Mouse (Mus musculus): ENCODE measurements around the gene Rps23.
"Not testable (repeated sequence)": the region's sequence is repeated elsewhere in the genome, so short reads cannot be mapped to it uniquely, and the experiment has no call there.

Gene Rps23

DNA sequence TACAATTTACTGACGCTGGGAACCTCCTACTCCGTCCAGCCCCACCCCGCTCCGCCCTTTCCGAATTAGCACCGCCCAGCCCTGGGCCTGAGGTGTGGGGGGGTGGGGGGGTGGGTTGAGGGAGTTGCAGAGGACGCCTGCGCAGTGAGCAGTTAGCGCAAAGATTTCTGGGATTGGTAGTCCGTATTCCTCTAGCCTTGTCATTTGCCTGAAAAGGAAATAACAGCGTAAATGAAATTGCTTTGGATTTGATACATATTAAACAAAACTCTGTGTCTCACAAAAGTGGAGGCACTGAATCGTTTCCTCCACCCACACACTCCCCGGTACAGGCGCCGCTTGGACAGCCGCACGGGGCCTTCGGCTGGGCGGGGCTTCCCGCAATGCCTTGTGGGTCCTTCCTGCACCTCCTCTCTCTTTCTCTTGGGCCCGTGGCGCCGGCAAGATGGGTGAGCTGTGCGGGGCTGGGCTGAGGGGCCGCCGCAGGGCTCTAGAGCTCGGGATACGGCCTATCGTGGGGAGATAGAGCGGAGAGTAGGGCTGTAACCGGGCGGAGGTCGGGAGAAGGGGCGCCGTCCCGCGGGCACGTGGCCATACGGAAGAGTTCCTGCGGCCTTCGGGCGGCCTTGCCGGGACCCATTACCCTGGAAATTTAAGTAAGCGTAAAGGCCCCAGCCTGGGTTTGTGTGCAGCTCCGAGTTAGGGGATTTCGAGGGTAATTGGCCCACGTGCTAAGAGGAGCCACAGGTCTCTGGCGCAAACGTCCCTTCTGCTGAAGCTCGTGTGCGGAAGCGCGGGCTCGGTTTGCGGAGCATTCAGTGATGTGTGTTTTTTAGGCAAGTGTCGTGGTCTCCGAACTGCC lies at the start of gene Rps23:
Gene Rps23 (plus strand): TSS at position 208 of the 862 bp plus-strand sequence.
- DNase-seq (ENCODE audit: low spot score in 2 of 2): peak; percentile 80 to 87

- DNase-seq (ENCODE audit: low spot score in 2 of 2): no peak
Observed at GRCm38 (mm10) chr13:90881727-90882429, 40.9 kb upstream of the Rps23 start.

DNA sequence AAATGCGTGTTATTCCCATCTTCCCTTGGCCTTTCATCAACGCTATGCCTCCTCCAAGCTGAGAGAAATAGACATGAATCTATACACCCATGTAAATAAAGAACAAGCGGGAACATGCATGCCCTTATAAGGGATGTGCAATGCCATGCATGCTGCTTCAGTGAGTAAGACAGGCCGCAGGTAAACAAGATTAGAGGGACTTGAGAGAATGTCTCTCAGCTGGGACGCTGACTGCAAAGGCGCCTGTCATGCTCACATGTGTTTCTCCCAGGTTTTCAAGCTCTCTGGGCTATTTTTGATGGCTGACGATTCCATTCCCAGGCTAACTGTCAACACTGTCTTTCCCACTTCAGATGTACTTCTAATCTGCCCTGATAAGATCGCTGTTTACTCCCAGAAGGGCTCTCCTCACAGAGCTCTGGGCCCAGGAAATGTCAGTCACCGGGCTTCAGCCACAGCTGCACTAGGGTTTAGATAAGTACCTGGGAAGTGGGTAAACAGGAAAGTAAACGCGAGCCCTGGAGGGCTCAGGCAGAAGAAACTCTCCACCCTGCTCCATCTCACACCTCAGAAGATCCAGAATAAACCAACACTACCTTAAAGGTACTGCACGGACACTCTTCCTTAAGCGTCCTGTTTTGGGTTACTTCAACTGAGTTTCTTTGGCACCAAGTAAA lies 36.8 kb upstream of the Rps23 start:
- DNase-seq (ENCODE audit: low spot score in 2 of 2): no peak

DNA sequence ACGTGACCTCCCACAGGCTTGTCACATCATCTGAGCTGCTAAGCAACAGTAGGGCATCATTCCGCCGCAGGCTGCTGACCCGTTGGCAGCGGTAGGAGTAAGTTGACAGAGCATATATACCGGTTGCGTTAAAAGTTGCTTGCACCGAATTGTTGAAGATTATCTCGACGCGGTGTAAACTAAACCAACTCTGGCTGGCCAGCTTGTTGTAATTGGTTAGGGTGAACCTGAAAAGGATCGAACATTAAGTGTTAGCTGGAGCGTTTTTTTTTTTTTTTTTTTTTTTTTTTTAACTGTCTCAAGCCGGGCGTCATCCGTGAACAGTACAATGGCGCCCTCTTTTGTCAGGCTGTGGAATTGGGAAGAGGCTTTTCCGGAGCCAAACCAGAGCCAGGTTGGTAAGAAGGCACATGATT lies 36.2 kb upstream of the Rps23 start:
- peak; percentile 32 to 72 for DNase-seq (ENCODE audit: low spot score in 2 of 2)

DNA sequence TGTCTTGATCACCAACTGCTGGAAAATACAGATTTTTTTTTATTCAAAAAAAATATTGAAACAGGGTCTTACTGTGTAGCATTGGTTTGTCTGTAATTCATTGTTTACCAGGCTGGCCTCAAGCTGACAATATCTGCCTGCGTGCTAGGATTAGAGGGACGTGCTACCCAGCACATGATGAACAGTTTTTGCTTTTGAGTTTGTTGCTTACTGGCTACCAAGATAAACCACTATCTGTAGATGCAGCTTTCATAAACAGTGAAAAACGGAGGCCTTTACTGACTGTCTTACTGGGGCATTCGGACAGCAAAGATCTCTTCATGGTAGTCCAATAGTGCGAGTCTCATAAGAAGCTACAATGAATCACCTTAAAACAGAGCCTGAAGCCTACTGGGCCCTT lies 32.6 kb upstream of the Rps23 start:
- no peak for DNase-seq (ENCODE audit: low spot score in 2 of 2)

DNA sequence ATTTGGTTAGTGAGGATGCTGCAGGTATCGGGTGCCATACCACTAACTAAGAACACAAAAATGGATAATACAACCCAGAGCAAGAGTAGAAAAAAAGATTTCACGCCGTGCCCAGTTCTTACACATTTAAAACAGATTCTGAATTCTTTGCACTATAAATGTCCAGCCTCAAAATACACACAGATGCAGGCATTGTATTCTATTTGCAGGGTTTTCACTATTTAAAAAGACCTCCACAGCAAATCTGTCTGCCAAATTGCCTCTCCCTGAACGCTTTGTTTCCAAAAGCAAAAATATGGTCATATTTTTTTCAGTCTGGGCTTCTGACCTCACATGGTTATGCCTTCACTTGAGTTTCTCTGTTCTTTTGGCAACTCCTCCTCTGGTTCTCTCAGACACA lies 27.9 kb upstream of the Rps23 start:
- no peak for DNase-seq (ENCODE audit: low spot score in 2 of 2)

DNA sequence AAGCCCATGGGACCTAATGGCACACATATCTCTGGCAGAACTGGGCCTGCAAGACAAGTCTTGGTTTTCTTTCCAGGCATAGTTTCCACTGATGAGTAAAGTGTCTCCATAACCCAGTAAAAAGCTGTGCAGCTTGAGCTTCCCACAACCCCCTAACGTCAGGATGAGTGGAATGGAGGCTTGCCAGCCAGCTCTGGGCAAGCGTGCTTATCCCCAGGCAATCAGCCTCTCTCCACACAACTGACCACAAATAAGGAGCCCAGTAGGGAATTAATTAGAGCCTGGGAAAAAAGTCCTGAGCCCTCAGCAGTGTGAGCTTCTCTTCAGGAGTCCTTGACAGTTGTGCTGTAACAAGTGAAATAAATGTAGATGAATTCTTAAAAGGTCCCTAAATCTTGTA lies 26.7 kb upstream of the Rps23 start:
- DNase-seq (ENCODE audit: low spot score in 2 of 2): peak in 1 of 2 experiments; percentile 41

DNA sequence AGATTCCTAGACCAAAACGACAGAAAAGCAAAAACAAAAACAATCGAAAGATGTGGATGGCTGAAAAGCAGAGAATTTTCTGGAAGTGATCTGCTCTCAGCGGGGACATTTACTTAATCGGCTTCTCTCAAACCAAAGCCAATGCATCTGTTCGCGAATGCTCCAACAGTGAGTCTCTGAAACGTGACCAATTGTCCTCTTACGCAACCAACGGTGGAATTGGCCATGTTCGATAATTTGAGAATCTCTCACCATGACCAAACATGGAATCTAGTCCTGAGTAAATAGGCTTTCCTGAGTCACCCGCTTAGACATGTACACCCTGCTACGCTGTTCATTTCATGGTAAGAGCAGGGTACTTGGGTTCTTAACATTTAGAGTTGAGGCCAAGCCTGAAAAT lies 25.9 kb upstream of the Rps23 start:
- DNase-seq (ENCODE audit: low spot score in 2 of 2): no peak

DNA sequence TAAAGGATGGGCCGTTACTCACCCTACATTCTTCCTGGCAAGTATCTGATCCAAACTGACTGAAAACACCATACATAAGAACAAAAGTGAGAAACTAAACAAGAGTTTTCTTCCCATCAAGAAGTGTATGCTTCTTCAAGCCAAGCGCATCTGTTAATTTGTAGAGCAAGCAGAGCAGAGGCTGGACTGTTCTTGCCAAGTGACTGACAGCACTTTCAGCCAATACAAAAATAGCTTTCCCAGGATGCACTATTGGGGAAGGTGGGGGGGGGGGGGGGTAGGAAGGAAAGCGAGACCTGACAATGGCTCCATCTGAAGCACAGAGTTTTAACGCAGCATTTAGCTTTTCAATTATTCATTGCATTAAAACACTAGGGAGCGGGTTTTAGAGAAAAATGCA lies 17.6 kb upstream of the Rps23 start, which contains the start of gene Atp6ap1l:
Gene Atp6ap1l (minus strand): TSS at position 180 of the 400 bp plus-strand sequence.
- DNase-seq (ENCODE audit: low spot score in 2 of 2): no peak

- DNase-seq (ENCODE audit: low spot score in 2 of 2): no peak
Observed at GRCm38 (mm10) chr13:90907376-90907775, 15.4 kb upstream of the Rps23 start.

- DNase-seq (ENCODE audit: low spot score in 2 of 2): no peak
Observed at GRCm38 (mm10) chr13:90912760-90913674, 9.7 kb upstream of the Rps23 start.

- no peak for DNase-seq (ENCODE audit: low spot score in 2 of 2)
Observed at GRCm38 (mm10) chr13:90913675-90914192, 9.0 kb upstream of the Rps23 start.

- DNase-seq (ENCODE audit: low spot score in 2 of 2): no peak
Observed at GRCm38 (mm10) chr13:90914721-90915120, 8.0 kb upstream of the Rps23 start.

DNA sequence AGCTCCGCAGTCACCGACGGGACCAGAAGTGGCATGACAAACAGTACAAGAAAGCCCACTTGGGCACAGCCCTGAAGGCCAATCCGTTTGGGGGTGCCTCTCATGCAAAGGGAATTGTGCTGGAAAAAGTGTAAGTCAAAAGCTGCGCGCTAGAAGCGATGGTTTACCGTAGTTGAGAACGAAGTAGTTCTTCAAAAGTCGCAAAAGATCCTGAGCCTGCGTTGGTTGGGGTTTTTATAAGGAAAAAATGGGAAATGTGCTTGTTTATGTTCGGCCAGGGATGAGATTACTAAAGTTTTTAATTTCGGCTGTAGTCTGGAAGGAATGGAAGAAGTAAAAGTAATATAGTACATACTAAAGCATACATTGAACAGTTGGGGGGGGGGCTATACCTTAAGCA lies 859 bp downstream of the Rps23 start:
- DNase-seq (ENCODE audit: low spot score in 2 of 2): not testable (repeated sequence)

DNA sequence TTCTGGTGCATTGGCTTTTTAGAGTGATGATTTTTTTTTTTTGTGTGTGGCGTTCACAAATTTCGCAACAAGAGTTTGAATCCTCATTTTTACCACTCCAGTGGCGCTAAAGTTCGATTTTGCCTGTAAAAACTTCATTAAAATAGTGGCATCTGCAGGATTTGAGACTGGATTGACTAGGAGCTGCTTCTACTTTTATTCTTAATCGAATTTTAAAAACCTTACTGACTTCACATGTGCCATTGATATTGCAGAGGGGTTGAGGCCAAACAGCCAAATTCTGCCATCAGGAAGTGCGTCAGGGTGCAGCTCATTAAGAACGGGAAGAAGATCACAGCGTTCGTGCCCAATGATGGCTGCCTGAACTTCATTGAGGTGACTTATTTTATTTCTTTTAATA lies 1.3 kb downstream of the Rps23 start:
- no peak for DNase-seq (ENCODE audit: low spot score in 2 of 2)

DNA sequence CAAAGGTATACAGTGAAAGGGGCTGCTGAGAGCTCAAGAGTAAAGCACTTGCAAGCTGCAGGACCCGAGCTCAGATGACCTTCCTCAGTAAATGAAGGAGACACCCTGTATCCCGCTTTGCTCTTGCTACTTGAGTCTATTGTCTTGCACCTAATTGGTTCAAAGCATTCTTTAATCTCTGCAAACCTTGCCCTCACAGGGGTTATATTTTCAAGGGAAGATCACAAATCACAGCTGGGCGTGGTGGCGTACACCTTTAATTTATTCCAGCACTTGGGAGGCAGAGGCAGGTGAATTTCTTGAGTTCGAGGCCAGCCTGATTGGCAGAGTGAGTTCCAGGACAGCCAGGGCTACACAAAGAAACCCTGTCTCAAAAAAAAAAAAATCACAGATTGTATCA lies 2.4 kb downstream of the Rps23 start:
- no peak for DNase-seq (ENCODE audit: low spot score in 2 of 2)

DNA sequence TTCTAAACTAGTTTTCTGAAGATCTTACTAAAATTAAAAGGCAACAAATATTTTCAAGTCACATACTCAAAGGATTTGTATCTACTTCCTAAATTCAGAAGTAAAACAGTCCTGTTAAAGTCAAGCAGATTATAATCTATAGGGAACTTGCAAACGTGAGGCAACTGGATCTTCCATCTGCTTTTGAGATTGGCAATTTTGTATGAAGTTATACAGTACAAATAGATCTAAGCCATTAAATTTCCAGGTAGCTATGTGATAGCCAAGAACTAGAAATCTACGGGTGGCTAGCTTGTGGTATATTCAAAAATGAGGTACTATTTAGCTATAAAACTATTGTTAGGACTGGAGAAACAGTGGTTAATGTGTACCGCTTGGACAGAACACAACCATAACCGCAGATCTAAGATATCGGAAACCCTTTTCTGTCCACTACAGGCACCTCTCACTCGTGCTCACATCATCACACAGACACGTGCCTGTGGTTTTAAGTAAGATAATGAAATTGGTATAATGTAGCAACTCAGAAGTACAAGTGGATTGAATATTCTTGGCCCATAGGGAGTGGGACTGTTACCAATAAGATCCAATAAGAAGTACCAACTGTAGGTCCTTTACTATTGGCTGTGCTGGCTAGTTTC lies 3.5 kb downstream of the Rps23 start:
- no peak for DNase-seq (ENCODE audit: low spot score in 2 of 2)

DNA sequence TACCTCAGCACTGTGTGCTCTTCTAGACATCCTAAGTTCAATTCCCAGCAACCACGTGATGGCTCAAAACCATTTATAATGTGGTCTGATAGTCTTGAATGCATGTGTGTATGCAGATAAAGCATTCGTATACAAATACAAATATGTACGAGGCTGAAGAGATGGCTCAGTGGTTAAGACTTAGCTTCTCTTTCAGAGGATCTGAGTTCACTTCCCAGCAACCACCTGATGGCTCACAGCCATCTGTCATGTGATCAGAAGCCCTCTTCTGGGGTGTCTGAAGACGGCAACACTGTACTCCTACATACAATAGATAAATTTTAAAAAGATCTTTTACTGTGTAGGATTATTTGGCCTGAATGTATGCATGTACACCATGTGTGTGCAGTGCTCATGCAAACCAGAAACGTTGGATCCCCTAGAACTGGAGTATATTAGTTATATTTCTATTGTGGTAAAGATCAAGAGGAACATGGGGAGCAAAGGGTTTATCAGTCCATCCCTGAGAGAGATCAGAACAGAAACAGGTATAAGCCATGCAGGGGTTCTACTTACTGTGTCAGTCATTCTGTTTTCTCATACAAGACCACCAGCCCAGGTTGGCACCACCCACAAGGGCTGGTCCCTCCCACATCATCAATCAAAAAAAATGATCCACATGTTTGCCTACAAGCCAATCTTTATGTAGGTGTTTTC lies 4.3 kb downstream of the Rps23 start:
- no peak for DNase-seq (ENCODE audit: low spot score in 2 of 2)

- not testable (repeated sequence) for DNase-seq (ENCODE audit: low spot score in 2 of 2)
Observed at GRCm38 (mm10) chr13:90928266-90928665, 5.5 kb downstream of the Rps23 start.

DNA sequence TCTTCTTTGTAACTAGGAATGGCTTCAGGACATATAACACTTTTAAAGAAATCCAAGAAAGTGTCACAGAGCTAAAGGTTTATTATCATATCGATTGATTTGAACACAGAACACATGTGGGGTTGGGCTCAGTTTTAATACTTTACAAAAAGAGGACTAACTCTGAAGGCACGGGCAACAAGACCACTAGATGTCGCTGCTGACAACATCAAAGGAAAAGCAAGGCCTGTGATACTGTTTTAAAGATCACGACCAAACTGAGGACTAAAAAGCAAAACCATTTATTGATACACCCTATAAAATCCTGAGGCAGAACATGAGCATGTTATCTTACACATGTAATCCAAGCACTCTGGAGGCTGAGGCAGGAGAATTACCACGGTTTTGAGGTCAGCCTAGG lies 7.1 kb downstream of the Rps23 start:
- DNase-seq (ENCODE audit: low spot score in 2 of 2): peak in 1 of 2 experiments; percentile 74

All from frontal cortex, postnatal 10 days (tissue).